Mouse (Mus musculus) right cerebral cortex, postnatal 4 days (tissue): ENCODE results near the gene Aamp.
A peak's percentile ranks its signal among the peaks of the same experiment; 100 is the strongest.
"Not testable (repeated sequence)": the region's sequence is repeated elsewhere in the genome, so short reads cannot be mapped to it uniquely, and the experiment has no call there.

Source experiments
- DNase-seq: peaks from one replicate; pipeline ENCODE4 v3.0.0-alpha.2; 2022

Aamp gene

DNA sequence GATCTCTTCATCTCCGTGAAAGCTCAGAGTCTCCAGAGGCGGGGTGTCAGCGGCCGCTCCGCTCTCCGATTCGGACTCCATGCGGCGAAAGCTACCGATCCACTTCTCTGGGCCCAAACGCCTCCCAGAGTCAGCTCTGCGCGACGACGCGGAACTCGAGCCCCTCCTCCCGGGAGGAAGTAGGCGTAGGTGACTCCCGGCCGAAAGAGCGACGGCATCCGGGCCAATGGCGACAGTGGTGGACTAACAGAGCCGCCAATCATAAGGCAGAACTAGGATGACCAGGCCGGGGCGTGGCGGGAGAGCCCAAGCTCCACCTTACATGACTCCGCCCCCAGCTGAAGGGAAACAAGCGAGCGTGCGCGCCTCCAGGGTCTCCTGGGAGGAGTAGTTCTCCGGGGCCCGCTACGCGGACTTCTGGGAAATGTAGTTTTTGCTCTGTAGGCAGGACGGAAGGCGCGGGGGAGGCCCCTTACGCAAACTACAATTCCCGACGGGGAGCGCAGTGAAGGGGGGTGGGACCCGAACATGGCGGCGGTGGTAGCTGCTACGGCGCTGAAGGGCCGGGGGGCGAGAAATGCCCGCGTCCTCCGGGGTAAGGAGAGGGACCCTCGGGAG lies at the start of gene Aamp, which contains the start of gene Pnkd:
Gene Aamp (minus strand): TSS at position 196 of the 618 bp plus-strand sequence.
Gene Pnkd (plus strand): TSS at position 388 of the 618 bp plus-strand sequence.
- peak; percentile 97 for DNase-seq

DNA sequence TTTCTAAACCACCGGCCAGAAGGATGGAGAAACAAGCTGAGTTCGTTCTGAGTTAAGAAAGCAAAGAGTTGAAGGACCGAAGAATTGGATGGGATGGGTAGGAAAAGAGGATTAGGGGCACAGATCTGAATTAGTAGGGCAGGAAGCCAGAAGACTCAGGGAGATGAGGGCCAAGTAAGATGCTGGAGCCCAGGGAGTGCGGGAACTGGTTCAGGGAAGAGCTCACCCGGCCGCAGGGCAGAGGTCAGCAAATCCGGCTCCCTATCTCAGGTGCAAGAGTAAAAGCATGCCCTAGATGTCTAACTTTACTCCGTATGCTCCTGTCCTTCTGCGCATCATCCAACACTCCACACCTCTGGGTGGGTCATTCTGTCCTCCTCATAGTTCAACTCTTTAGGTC lies 48.4 kb upstream of the Aamp start:
- no peak for DNase-seq

DNA sequence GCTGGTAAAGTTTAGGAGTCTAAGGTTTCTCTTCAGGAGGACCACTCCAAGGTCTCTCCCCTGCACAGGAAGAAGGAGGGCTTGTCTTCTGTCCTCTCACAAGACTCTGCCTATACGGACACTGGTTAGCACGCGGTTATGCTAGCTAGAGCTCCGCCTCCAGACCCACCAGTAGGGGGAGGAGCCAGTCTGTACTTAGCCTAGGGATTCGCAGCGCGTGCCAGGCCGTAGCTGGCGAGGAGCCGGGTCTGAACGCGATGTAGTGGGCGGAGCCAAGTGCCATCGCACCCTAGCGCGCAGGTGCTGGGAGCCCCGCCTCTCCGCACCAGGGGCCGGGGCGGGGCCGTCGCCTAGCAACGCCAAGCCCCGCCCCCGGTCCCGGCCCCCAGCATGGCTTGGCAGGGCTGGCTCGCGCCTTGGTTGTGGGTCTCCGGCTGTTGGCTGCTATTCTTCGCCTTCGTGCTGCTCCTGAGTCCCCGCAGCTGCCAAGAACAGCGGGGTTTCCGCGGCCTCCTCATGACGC lies 47.8 kb upstream of the Aamp start:
- DNase-seq, result peak; percentile 95

DNA sequence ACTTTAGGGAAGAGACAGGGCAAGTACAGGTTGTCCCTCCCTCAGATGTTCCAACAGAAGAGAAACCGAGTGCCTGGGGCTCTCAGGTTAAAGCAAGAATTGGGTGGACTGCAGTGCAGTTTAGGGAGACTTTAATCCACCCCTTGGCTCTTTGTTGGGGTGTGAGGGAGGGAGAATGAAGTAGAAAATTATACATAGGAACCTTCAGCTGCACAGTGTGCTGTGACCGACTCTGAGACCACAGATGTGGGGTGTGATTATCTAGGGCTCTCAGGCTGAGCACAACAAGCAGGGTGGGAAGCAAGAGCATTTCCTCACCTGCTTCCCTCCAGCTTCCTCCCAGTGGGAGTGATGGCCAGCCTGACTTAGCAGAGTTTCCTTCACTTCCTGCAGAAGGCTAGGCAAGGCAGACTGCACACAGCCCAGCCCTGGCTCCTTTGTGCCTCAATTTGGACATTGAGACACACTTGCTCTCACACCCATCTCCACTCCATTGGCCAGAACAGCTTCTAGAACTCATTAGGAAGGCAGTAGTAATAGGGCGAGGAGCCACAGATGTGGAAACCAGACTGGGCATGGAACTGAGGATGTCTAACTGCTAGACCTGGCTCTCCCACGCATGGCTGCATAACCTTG lies 46.6 kb upstream of the Aamp start:
- no peak for DNase-seq

- DNase-seq, result no peak
These were observed 45.4 kb upstream of the Aamp start for GRCm38 (mm10) chr1:74329899-74330431.

DNA sequence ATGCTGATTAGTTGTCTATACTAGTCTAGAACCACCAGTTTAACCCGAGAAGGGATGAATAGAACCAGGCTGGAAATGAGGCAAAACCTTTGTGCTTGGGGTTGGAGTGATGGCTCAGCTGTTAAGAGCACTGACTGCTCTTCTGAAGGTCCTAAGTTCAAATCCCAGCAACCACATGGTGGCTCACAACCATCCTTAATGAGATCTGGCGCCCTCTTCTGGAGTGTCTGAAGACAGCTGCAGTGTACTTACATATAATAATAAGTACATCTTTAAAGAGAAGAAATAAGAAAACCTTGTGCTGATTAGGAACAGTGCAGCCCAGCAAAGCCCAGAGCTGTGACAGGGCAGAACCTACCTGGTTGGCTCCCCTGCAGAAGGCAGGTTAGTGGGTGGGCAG lies 42.4 kb upstream of the Aamp start:
- DNase-seq, result not testable (repeated sequence)

DNA sequence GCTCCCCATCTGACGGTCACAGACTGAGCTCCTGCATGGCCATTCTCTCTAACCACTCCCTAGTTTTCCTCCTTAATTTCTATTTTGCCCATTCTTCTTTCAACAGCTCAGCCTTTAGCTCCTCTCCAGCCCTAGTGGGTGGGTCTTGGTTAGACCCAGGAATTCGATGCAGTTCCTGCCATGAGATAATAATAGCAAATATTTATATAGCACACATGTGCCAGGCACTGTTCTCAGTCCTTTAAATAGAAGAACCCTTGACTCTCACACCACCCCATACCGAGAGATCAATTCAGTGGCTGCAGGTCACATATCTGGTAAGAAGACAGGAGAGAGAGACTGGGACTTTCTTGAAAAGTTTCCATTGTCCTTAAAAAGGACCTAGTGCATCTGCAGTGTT lies 36.9 kb upstream of the Aamp start:
- no peak for DNase-seq

DNA sequence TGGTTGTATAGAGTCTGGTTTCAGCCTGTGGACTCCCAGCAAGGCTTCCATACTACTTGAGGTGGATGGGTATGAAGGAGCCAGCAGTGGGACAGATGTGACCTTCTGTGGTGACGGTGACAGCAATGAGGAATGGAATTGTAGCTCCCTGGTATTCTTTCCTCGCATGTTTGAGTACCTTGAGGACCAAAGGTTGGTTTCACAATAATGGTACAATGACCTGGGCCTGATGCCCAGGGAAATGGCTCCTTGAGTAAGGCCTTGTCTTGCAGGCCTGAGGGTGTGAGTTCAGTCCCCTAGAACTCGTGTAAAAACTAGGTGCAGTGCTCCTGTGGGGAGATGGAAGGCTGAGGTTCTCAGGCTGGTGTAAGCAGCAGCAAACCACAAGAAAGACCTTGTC lies 34.2 kb upstream of the Aamp start:
- DNase-seq, result no peak

GRCm38 (mm10) chr1:74316114-74316827 lies 31.7 kb upstream of the Aamp start:
- DNase-seq, result no peak

DNA sequence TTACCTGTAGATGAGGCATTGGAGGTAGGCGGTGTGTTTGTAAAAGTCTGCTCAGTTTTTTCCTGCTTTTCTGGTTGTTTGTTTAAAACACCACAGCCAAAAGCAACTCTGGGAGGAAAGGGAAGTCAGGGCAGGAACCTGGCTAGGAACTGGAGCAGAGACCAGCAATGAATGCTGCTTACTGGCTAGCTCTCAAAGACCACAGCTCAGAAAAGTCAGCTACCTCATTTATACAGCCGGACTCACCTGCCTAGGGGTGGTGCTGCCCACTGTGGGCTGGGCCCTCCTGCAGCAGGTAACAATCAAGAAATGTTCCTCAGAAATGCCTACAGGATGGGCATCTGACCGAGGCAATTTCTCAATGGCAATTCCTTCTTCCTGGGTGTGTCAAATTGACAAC lies 30.3 kb upstream of the Aamp start:
- no peak for DNase-seq

DNA sequence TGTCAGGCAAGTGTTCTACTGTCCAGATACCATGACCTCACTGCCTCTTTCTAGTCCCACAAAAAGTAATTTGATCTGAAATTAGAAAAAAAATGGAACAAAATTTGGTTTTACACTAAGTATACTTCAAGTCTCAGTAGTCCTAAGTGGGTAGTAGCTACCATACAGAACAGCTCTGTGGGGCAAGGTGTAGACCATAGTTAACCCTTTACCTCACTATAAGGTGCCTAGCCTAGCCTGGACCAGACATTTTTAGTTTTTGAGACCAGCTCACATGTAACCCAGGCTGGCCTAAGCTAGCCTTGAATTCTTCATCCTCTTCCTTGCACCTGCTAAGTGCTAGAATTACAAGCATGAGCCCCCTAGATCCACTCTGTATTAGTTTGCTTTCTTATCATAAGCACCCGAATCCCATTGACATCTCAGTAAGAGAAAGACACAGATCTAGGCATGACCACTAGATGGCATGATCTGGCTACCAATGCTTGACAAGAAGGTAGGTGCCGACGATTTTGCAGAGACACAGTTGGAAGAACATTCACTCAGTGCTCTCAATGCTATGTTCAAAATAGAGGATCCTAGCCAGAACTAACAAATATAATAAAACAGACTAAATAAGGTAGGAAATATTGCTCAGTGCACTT lies 28.6 kb upstream of the Aamp start:
- peak; percentile 34 for DNase-seq

- no peak for DNase-seq
These were observed 25.2 kb upstream of the Aamp start for GRCm38 (mm10) chr1:74309767-74310166.

GRCm38 (mm10) chr1:74308001-74308964 lies 23.7 kb upstream of the Aamp start:
- DNase-seq, result no peak

- no peak for DNase-seq
These were observed 22.6 kb upstream of the Aamp start for GRCm38 (mm10) chr1:74307146-74307545.

- DNase-seq, result no peak
These were observed 21.0 kb upstream of the Aamp start, which contains the start of gene Tmbim1 for GRCm38 (mm10) chr1:74305522-74305921. Gene Tmbim1, minus strand, starts transcription at chr1:74305622.

- DNase-seq, result no peak
These were observed 20.4 kb upstream of the Aamp start for GRCm38 (mm10) chr1:74304946-74305345.

DNA sequence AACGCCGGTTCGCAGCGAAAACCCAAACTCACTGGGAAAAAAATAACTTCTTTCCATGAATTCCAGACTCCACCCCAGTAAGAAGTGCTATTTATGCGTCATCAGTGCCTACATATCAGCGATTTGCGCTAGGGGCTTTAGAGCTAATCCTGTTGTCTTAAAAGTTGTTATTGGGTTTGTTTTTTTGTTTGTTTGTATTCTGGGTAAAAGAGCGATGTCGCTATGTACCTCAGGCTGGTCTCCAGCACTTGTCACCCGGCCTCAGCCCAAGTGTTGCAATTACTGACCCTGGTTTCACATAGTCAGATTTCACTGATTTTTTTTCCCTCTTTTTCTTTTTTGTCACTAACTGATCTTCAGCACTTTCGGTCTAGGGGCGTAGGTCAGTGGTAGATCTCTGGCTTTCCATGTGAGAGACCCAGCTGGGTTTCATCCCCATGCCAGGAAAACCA lies 19.8 kb upstream of the Aamp start:
- DNase-seq, result no peak

GRCm38 (mm10) chr1:74303509-74304338 lies 19.2 kb upstream of the Aamp start:
- peak; percentile 47 for DNase-seq

DNA sequence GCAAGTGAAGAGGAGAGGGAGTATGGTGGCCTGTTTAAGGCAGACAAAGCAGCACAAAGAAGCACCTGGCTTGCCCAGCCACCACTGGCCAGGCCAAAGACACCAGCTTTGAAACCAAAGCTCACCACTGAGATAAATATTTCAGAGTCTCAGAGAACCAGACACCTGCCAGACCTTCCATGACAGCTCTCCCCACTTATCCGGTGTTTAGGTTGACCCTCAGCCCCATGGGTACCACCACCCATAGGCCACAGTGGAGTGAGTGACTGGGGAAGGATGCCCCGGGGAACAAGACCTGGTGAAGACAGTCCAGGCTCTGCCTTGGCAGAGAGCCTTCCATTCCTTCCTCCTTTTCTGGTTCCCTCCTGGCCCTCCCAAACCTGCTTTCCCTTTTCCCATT lies 18.3 kb upstream of the Aamp start:
- no peak for DNase-seq

- no peak for DNase-seq
These were observed 17.7 kb upstream of the Aamp start for GRCm38 (mm10) chr1:74302229-74302628.
